Mouse (Mus musculus): ENCODE results near the gene Tnf. TPM values are rescaled to one million over a fixed set of nuclear protein-coding genes. Genes with fewer than 3 reads are reported as not detected.
"Not testable (repeated sequence)": the region's sequence is repeated elsewhere in the genome, so short reads cannot be mapped to it uniquely, and the experiment has no call there.

Tnf gene
- polyA plus RNA-seq, 1 experiment from 2014 or later = not detected

GRCm38 (mm10) chr17:35241305-35242014, 39.7 kb upstream of the Tnf start, which contains the start of gene Ddx39b:
Gene Ddx39b (plus strand): TSS chr17:35241746.
- Histone ChIP-seq H3K27me3 (replicated peaks) (no peaks in the 10 kb centered on the region), H3K4me1 (replicated peaks) (peaks cover 37% of the 10 kb centered on the region)
- under 1% methylated on average over 69 of the region's 69 CpGs for WGBS

GRCm38 (mm10) chr17:35240384-35241304, 38.8 kb upstream of the Tnf start:
- Histone ChIP-seq H3K4me1 (replicated peaks) (peaks cover 33% of the 10 kb centered on the region), H3K4me3 (replicated peaks) (peak overlapping the region; percentile 73), H3K9ac (peak overlapping the region; percentile 28; the same call in 1 of the 2 replicates), H3K27me3 (replicated peaks) (no peaks in the 10 kb centered on the region), H3K4me2 (replicated peaks) (peak overlapping the region; percentile 88), H3K36me3 (peaks cover 21% of the 10 kb centered on the region), H3K27ac (peak overlapping the region; percentile 96), H3K9me3 (no peaks in the 10 kb centered on the region)
- no peak for ATAC-seq
- 26% methylated on average over 12 of the region's 12 CpGs for whole genome bisulfite sequencing

More at GRCm38 (mm10) chr17:35241305-35242014, 39.7 kb upstream of the Tnf start, which contains the start of gene Ddx39b:
- Histone ChIP-seq H3K9me3 (no peaks in the 10 kb centered on the region), H3K4me3 (replicated peaks) (peak within 1 kb of the TSS; percentile 73), H3K4me2 (replicated peaks) (peak within 1 kb of the TSS; percentile 88), H3K9ac (peak within 1 kb of the TSS; percentile 98), H3K27ac (peak within 1 kb of the TSS; percentile 96), H3K36me3 (peaks cover 27% of the 10 kb centered on the region)
- peak; percentile 93 for ATAC-seq

- H3K27me3 ChIP-seq (replicated peaks) = no peaks in the 10 kb centered on the region
- H3K4me1 ChIP-seq (replicated peaks) = peaks cover 24% of the 10 kb centered on the region
- peaks cover 12% of the 10 kb centered on the region for H3K36me3 ChIP-seq
- no peak for ATAC-seq
- no peak overlapping the region for H3K4me3 ChIP-seq (replicated peaks)
- H3K27ac ChIP-seq = 0 out of 2 replicates have a peak overlapping the region, but pooled peaks have one; percentile 96
- WGBS = 83% methylated on average over 5 of the region's 5 CpGs
- H3K9me3 ChIP-seq = no peaks in the 10 kb centered on the region
- no peak overlapping the region for H3K9ac ChIP-seq
- no peak overlapping the region for H3K4me2 ChIP-seq (replicated peaks)
Measured at GRCm38 (mm10) chr17:35239700-35240099, 37.9 kb upstream of the Tnf start.

- Histone ChIP-seq H3K27me3 (replicated peaks) (no peaks in the 10 kb centered on the region), H3K9me3 (no peaks in the 10 kb centered on the region), H3K36me3 (no peaks in the 10 kb centered on the region), H3K4me2 (replicated peaks) (no peak overlapping the region), H3K4me1 (replicated peaks) (peaks cover 28% of the 10 kb centered on the region), H3K4me3 (replicated peaks) (no peak overlapping the region), H3K27ac (no peak overlapping the region), H3K9ac (no peak overlapping the region)
- ATAC-seq = no peak
- 94% methylated on average over 12 of the region's 12 CpGs for WGBS
Measured at GRCm38 (mm10) chr17:35237504-35237903, 35.7 kb upstream of the Tnf start.

GRCm38 (mm10) chr17:35236996-35237395, 35.2 kb upstream of the Tnf start:
- WGBS = 77% methylated on average over 9 of the region's 9 CpGs
- Histone ChIP-seq H3K9ac (no peak overlapping the region), H3K4me1 (replicated peaks) (peaks cover 31% of the 10 kb centered on the region), H3K27me3 (replicated peaks) (no peaks in the 10 kb centered on the region), H3K9me3 (no peaks in the 10 kb centered on the region), H3K4me2 (replicated peaks) (no peak overlapping the region; the same call in 1 of the 2 replicates), H3K27ac (no peak overlapping the region), H3K36me3 (no peaks in the 10 kb centered on the region), H3K4me3 (replicated peaks) (no peak overlapping the region)
- ATAC-seq = no peak

- ATAC-seq = peak; percentile 61
- Histone ChIP-seq H3K36me3 (peaks cover under 1% of the 10 kb centered on the region; the same call in 1 of the 2 replicates), H3K9me3 (no peaks in the 10 kb centered on the region), H3K9ac (peak overlapping the region; percentile 86), H3K27me3 (replicated peaks) (no peaks in the 10 kb centered on the region), H3K4me2 (replicated peaks) (peak overlapping the region; percentile 88), H3K4me1 (replicated peaks) (peaks cover 34% of the 10 kb centered on the region), H3K4me3 (replicated peaks) (peak overlapping the region; percentile 57), H3K27ac (peak overlapping the region; percentile 98)
- 1% methylated on average over 18 of the region's 18 CpGs for WGBS
Measured at GRCm38 (mm10) chr17:35236390-35236746, 34.6 kb upstream of the Tnf start.

GRCm38 (mm10) chr17:35235614-35236389, 34.0 kb upstream of the Tnf start, which contains the start of gene Nfkbil1:
Gene Nfkbil1 (minus strand): TSS chr17:35235792.
- no peaks in the 10 kb centered on the region for H3K9me3 ChIP-seq
- peak within 1 kb of the TSS; percentile 88 for H3K4me2 ChIP-seq (replicated peaks)
- peaks cover 7% of the 10 kb centered on the region; the same call in 1 of the 2 replicates for H3K36me3 ChIP-seq
- peak; percentile 90 for ATAC-seq
- peak within 1 kb of the TSS; percentile 98 for H3K27ac ChIP-seq
- H3K27me3 ChIP-seq (replicated peaks) = no peaks in the 10 kb centered on the region
- WGBS = under 1% methylated on average over 35 of the region's 35 CpGs
- H3K4me3 ChIP-seq (replicated peaks) = peak within 1 kb of the TSS; percentile 57
- peaks cover 33% of the 10 kb centered on the region for H3K4me1 ChIP-seq (replicated peaks)
- peak within 1 kb of the TSS; percentile 86 for H3K9ac ChIP-seq

- Histone ChIP-seq H3K9me3 (no peaks in the 10 kb centered on the region), H3K27ac (peak overlapping the region; percentile 98), H3K9ac (peak overlapping the region; percentile 86), H3K36me3 (peaks cover 7% of the 10 kb centered on the region; the same call in 1 of the 2 replicates), H3K4me2 (replicated peaks) (peak overlapping the region; percentile 88), H3K4me3 (replicated peaks) (peak overlapping the region; percentile 57), H3K4me1 (replicated peaks) (peaks cover 26% of the 10 kb centered on the region), H3K27me3 (replicated peaks) (no peaks in the 10 kb centered on the region)
- WGBS = 7% methylated on average over 31 of the region's 31 CpGs
- peak; percentile 21 for ATAC-seq
Measured at GRCm38 (mm10) chr17:35234903-35235302, 33.1 kb upstream of the Tnf start.

GRCm38 (mm10) chr17:35234090-35234489, 32.3 kb upstream of the Tnf start:
- H3K4me3 ChIP-seq (replicated peaks) = 0 out of 2 replicates have a peak overlapping the region, but pooled peaks have one; percentile 57
- not testable (repeated sequence) for ATAC-seq; H3K27me3 ChIP-seq (replicated peaks); H3K9me3 ChIP-seq; H3K9ac ChIP-seq
- whole genome bisulfite sequencing = 79% methylated on average over 7 of the region's 7 CpGs
- H3K27ac ChIP-seq = peak overlapping the region; percentile 74
- peak overlapping the region; percentile 88 for H3K4me2 ChIP-seq (replicated peaks)
- H3K36me3 ChIP-seq = peaks cover 15% of the 10 kb centered on the region
- H3K4me1 ChIP-seq (replicated peaks) = peaks cover 28% of the 10 kb centered on the region

- ATAC-seq = no peak
- Histone ChIP-seq H3K9me3 (no peaks in the 10 kb centered on the region), H3K27me3 (replicated peaks) (no peaks in the 10 kb centered on the region), H3K4me3 (replicated peaks) (peak within 1 kb of the TSS; percentile 57; the same call in 1 of the 2 replicates), H3K9ac (peak within 1 kb of the TSS; percentile 5; the same call in 1 of the 2 replicates), H3K27ac (peak within 1 kb of the TSS; percentile 74), H3K4me2 (replicated peaks) (peak within 1 kb of the TSS; percentile 88), H3K4me1 (replicated peaks) (peaks cover 28% of the 10 kb centered on the region), H3K36me3 (peaks cover 15% of the 10 kb centered on the region)
- WGBS = 46% methylated on average over 18 of the region's 18 CpGs
Measured at GRCm38 (mm10) chr17:35233114-35233980, 31.5 kb upstream of the Tnf start, which contains the start of gene Atp6v1g2. Gene Atp6v1g2 (plus strand): TSS chr17:35233660.

All from intestine, embryonic 15.5 days (tissue).